Mouse (Mus musculus) ES-E14 (cell line): ENCODE data around the gene Trpm8.

ENCODE experiments used
- CHD2 ChIP-seq: IDR thresholded peaks from 2 replicates; pipeline ENCODE4 v1.6.1; 2014; ENCODE audit warnings: mild to moderate bottlenecking, low read depth, low read length, inconsistent platforms
- HCFC1 ChIP-seq: IDR thresholded peaks from 2 replicates; pipeline ENCODE4 v1.6.1; 2012; ENCODE audit warnings: low read length, inconsistent platforms, borderline replicate concordance; ENCODE audit not compliant: insufficient read depth
- MAFK ChIP-seq: IDR thresholded peaks from 2 replicates; pipeline ENCODE4 v1.6.1; 2014; ENCODE audit warnings: mild to moderate bottlenecking, low read depth, low read length, inconsistent platforms; ENCODE audit not compliant: insufficient read depth
- ZC3H11A ChIP-seq: IDR thresholded peaks from 2 replicates; pipeline ENCODE4 v1.6.1; 2012; ENCODE audit warnings: low read depth, mild to moderate bottlenecking, inconsistent platforms, low read length, borderline replicate concordance

GRCm38 (mm10) chr1:88391632-88392031 is 114.2 kb downstream of the Trpm8 start:
- TF ChIP-seq MAFK, result no peak
- no peak for TF ChIP-seq ZC3H11A
- TF ChIP-seq CHD2, result no peak
- TF ChIP-seq HCFC1, result no peak
